Mouse (Mus musculus) neural tube, embryonic 14.5 days (tissue): ENCODE data around the gene Col11a2. TPM values are rescaled to one million over a fixed set of nuclear protein-coding genes. Genes with fewer than 3 reads are reported as not detected.

Experiments
- ATAC-seq: fragments of 200-750 bp; cut with Nextera tagmentation; 2 replicates; pipeline ENCODE4 v1.8.0; 2017; ENCODE audit warnings: low read depth, mild to moderate bottlenecking, moderate TSS enrichment, moderate library complexity
- H3K27ac ChIP-seq: fragments of 300-500 bp; sonication (generic); 2 replicates; pipeline ENCODE4 v1.5.1; 2014; ENCODE audit warnings: low read depth, mild to moderate bottlenecking, control low read depth, low read length, moderate library complexity, mixed read lengths
- H3K27me3 ChIP-seq: fragments of 300-500 bp; sonication (generic); 2 replicates; pipeline ENCODE4 v1.6.1; 2014; ENCODE audit warnings: low read length; ENCODE audit not compliant: control insufficient read depth, insufficient read depth
- H3K36me3 ChIP-seq: fragments of 300-500 bp; sonication (generic); 2 replicates; pipeline ENCODE4 v1.6.1; 2014; ENCODE audit warnings: low read length, mixed read lengths; ENCODE audit not compliant: control insufficient read depth, insufficient read depth
- H3K4me1 ChIP-seq: fragments of 300-500 bp; sonication (generic); 2 replicates; pipeline ENCODE4 v1.6.1; 2014; ENCODE audit warnings: low read length; ENCODE audit not compliant: control insufficient read depth, insufficient read depth
- H3K4me2 ChIP-seq: fragments of 300-500 bp; sonication (generic); 2 replicates; pipeline ENCODE4 v1.6.1; 2014; ENCODE audit warnings: mild to moderate bottlenecking, low read depth, low read length, control low read depth
- H3K4me3 ChIP-seq: fragments of 300-500 bp; sonication (generic); 2 replicates; pipeline ENCODE4 v1.5.1; 2014; ENCODE audit warnings: low read depth, low read length, control low read depth, mixed read lengths
- H3K9ac ChIP-seq: fragments of 300-500 bp; sonication (generic); replicated peaks from 2 replicates; pipeline ENCODE4 v1.6.1; 2014; ENCODE audit warnings: low read depth, mild to moderate bottlenecking, control low read depth, low read length, mixed read lengths
- H3K9me3 ChIP-seq: fragments of 300-500 bp; sonication (generic); 2 replicates; pipeline ENCODE4 v1.6.1; 2016; ENCODE audit warnings: low read length; ENCODE audit not compliant: control insufficient read depth
- WGBS: fragments of 180-500 bp; shearing (Covaris S2); extraction: QIAGEN DNeasy Blood & Tissue Kit; methylation state at CpG from one replicate; pipeline ENCODE4 v1.1.7; 2014; 5-methylcytosine and 5-hydroxymethylcytosine counted together
- polyA plus RNA-seq: library from polyadenylated mRNA; unstranded; fragments of >200 nt; fragmentation: Nextera tagmentation; extraction: Ambion mirVana; gene quantifications from 2 replicates; pipeline ENCODE4 v1.2.1, GENCODE M21; 2014

Col11a2 gene
- polyA plus RNA-seq, 1 experiment from 2014 or later = 3.6 TPM

GRCm38 (mm10) chr17:34072091-34072490 lies 32.9 kb downstream of the Col11a2 start:
- WGBS = 72% methylated on average over 5 of the region's 5 CpGs
- Histone ChIP-seq H3K27ac (no peak overlapping the region), H3K4me3 (no peak overlapping the region), H3K36me3 (no peaks in the 10 kb centered on the region), H3K9me3 (no peaks in the 10 kb centered on the region), H3K4me1 (no peaks in the 10 kb centered on the region), H3K27me3 (no peaks in the 10 kb centered on the region), H3K4me2 (no peak overlapping the region), H3K9ac (no peak overlapping the region)
- ATAC-seq = no peak

GRCm38 (mm10) chr17:34075271-34075670 lies 36.0 kb downstream of the Col11a2 start:
- Histone ChIP-seq H3K9ac (no peak overlapping the region), H3K36me3 (no peaks in the 10 kb centered on the region), H3K27me3 (no peaks in the 10 kb centered on the region), H3K4me1 (no peaks in the 10 kb centered on the region), H3K4me3 (no peak overlapping the region), H3K27ac (no peak overlapping the region), H3K9me3 (no peaks in the 10 kb centered on the region), H3K4me2 (no peak overlapping the region)
- 49% methylated on average over 7 of the region's 7 CpGs for WGBS
- ATAC-seq = no peak

GRCm38 (mm10) chr17:34077549-34077948 lies 38.3 kb downstream of the Col11a2 start:
- ATAC-seq = no peak
- no peaks in the 10 kb centered on the region for H3K36me3 ChIP-seq
- no peak overlapping the region for H3K9ac ChIP-seq
- no peaks in the 10 kb centered on the region for H3K4me1 ChIP-seq
- WGBS = under 1% methylated on average over 9 of the region's 9 CpGs
- H3K27ac ChIP-seq = no peak overlapping the region
- H3K4me2 ChIP-seq = no peak overlapping the region
- H3K9me3 ChIP-seq = no peaks in the 10 kb centered on the region
- H3K4me3 ChIP-seq = no peak overlapping the region
- no peaks in the 10 kb centered on the region for H3K27me3 ChIP-seq

GRCm38 (mm10) chr17:34078148-34078547 lies 38.9 kb downstream of the Col11a2 start:
- H3K4me2 ChIP-seq = no peak overlapping the region
- no peaks in the 10 kb centered on the region for H3K9me3 ChIP-seq
- H3K4me3 ChIP-seq = no peak overlapping the region
- H3K36me3 ChIP-seq = no peaks in the 10 kb centered on the region
- no peak overlapping the region for H3K9ac ChIP-seq
- H3K27ac ChIP-seq = no peak overlapping the region
- no peaks in the 10 kb centered on the region for H3K4me1 ChIP-seq
- ATAC-seq = no peak
- H3K27me3 ChIP-seq = no peaks in the 10 kb centered on the region
- WGBS = 54% methylated on average over 4 of the region's 4 CpGs

- H3K4me2 ChIP-seq = no peak overlapping the region
- H3K9me3 ChIP-seq = no peaks in the 10 kb centered on the region
- no peaks in the 10 kb centered on the region for H3K27me3 ChIP-seq
- H3K9ac ChIP-seq = no peak overlapping the region
- H3K36me3 ChIP-seq = no peaks in the 10 kb centered on the region
- H3K4me1 ChIP-seq = no peaks in the 10 kb centered on the region
- no peak overlapping the region for H3K27ac ChIP-seq
- H3K4me3 ChIP-seq = no peak overlapping the region
- ATAC-seq = no peak
- 95% methylated on average over 11 of the region's 11 CpGs for WGBS
Observed at GRCm38 (mm10) chr17:34079002-34079401, 39.8 kb downstream of the Col11a2 start.

GRCm38 (mm10) chr17:34079621-34080020 lies 40.4 kb downstream of the Col11a2 start:
- Histone ChIP-seq H3K4me1 (no peaks in the 10 kb centered on the region), H3K9me3 (no peaks in the 10 kb centered on the region), H3K27me3 (no peaks in the 10 kb centered on the region), H3K36me3 (no peaks in the 10 kb centered on the region), H3K9ac (no peak overlapping the region), H3K4me3 (no peak overlapping the region), H3K4me2 (no peak overlapping the region), H3K27ac (no peak overlapping the region)
- 24% methylated on average over 5 of the region's 5 CpGs for WGBS
- peak; percentile 82 for ATAC-seq

- WGBS = 3% methylated on average over 8 of the region's 8 CpGs
- Histone ChIP-seq H3K27me3 (no peaks in the 10 kb centered on the region), H3K4me2 (no peak overlapping the region), H3K36me3 (no peaks in the 10 kb centered on the region), H3K4me3 (no peak overlapping the region), H3K9me3 (no peaks in the 10 kb centered on the region), H3K4me1 (no peaks in the 10 kb centered on the region), H3K27ac (no peak overlapping the region), H3K9ac (no peak overlapping the region)
- ATAC-seq = no peak
Observed at GRCm38 (mm10) chr17:34083104-34083503, 43.9 kb downstream of the Col11a2 start.

GRCm38 (mm10) chr17:34087386-34087785 lies 48.1 kb downstream of the Col11a2 start:
- no peaks in the 10 kb centered on the region for H3K27me3 ChIP-seq
- no peaks in the 10 kb centered on the region for H3K4me1 ChIP-seq
- 62% methylated on average over 2 of the region's 2 CpGs for WGBS
- no peak for ATAC-seq
- no peak overlapping the region for H3K4me3 ChIP-seq
- H3K9ac ChIP-seq = no peak overlapping the region
- no peaks in the 10 kb centered on the region for H3K36me3 ChIP-seq
- H3K27ac ChIP-seq = no peak overlapping the region
- no peak overlapping the region for H3K4me2 ChIP-seq
- no peaks in the 10 kb centered on the region for H3K9me3 ChIP-seq

GRCm38 (mm10) chr17:34088124-34088523 lies 48.9 kb downstream of the Col11a2 start:
- WGBS = 82% methylated on average over 11 of the region's 11 CpGs

GRCm38 (mm10) chr17:34090923-34091322 lies 51.7 kb downstream of the Col11a2 start:
- 55% methylated on average over 7 of the region's 7 CpGs for WGBS

More at GRCm38 (mm10) chr17:34088124-34088523, 48.9 kb downstream of the Col11a2 start:
- Histone ChIP-seq H3K36me3 (no peaks in the 10 kb centered on the region), H3K4me3 (no peak overlapping the region), H3K27ac (no peak overlapping the region), H3K4me1 (no peaks in the 10 kb centered on the region), H3K9me3 (no peaks in the 10 kb centered on the region), H3K27me3 (no peaks in the 10 kb centered on the region), H3K4me2 (no peak overlapping the region), H3K9ac (no peak overlapping the region)
- no peak for ATAC-seq

More at GRCm38 (mm10) chr17:34090923-34091322, 51.7 kb downstream of the Col11a2 start:
- Histone ChIP-seq H3K36me3 (no peaks in the 10 kb centered on the region), H3K27me3 (no peaks in the 10 kb centered on the region), H3K9ac (no peak overlapping the region), H3K4me3 (no peak overlapping the region), H3K4me1 (no peaks in the 10 kb centered on the region), H3K27ac (no peak overlapping the region), H3K4me2 (no peak overlapping the region), H3K9me3 (no peaks in the 10 kb centered on the region)
- no peak for ATAC-seq
